Mouse (Mus musculus): Measurements from ENCODE around the gene Vtcn1. TPM values are rescaled to one million over a fixed set of nuclear protein-coding genes. Genes with fewer than 3 reads are reported as not detected.

Vtcn1 gene
- polyA plus RNA-seq, 1 experiment: 0.01 TPM

GRCm38 (mm10) chr3:100895500-100895899, 70.2 kb downstream of the Vtcn1 start:
- H3K4me3 ChIP-seq (ENCODE audit: insufficient read depth, poor library complexity, severe bottlenecking): no peak overlapping the region
- H3ac ChIP-seq (ENCODE audit: control insufficient read depth, insufficient read length, low read depth): no peak overlapping the region
- H3K79me3 ChIP-seq (ENCODE audit: low read depth): no peaks in the 10 kb centered on the region
- no peak for TF ChIP-seq MYOD1 (IDR thresholded peaks at IDR 0.05; ENCODE audit: control insufficient read depth, insufficient read length, low read depth)
- no peaks in the 10 kb centered on the region for H3K79me2 ChIP-seq (ENCODE audit: control insufficient read depth, insufficient read depth)
- no peaks in the 10 kb centered on the region for H3K36me3 ChIP-seq (ENCODE audit: control insufficient read depth, insufficient read depth)
- H3K27me3 ChIP-seq (ENCODE audit: control insufficient read depth, insufficient read depth, insufficient read length): no peaks in the 10 kb centered on the region

GRCm38 (mm10) chr3:100906128-100906527, 80.9 kb downstream of the Vtcn1 start:
- no peak for TF ChIP-seq MAX (IDR thresholded peaks at IDR 0.05)
- peak; percentile 42 for TF ChIP-seq MYOD1 (IDR thresholded peaks at IDR 0.05; ENCODE audit: control insufficient read depth, insufficient read length, low read depth)
- Histone ChIP-seq H3K27me3 (ENCODE audit: control insufficient read depth, insufficient read depth, insufficient read length) (no peaks in the 10 kb centered on the region), H3K79me2 (ENCODE audit: control insufficient read depth, insufficient read depth) (no peaks in the 10 kb centered on the region), H3ac (ENCODE audit: control insufficient read depth, insufficient read length, low read depth) (no peak overlapping the region), H3K79me3 (ENCODE audit: low read depth) (no peaks in the 10 kb centered on the region), H3K4me3 (ENCODE audit: insufficient read depth, poor library complexity, severe bottlenecking) (no peak overlapping the region), H3K36me3 (ENCODE audit: control insufficient read depth, insufficient read depth) (no peaks in the 10 kb centered on the region)

GRCm38 (mm10) chr3:100906916-100907315, 81.7 kb downstream of the Vtcn1 start:
- no peaks in the 10 kb centered on the region for H3K36me3 ChIP-seq (ENCODE audit: control insufficient read depth, insufficient read depth)
- no peak for TF ChIP-seq FOSL1 (IDR thresholded peaks at IDR 0.05; ENCODE audit: insufficient read depth, low read length, poor library complexity, severe bottlenecking)
- TF ChIP-seq MAX (IDR thresholded peaks at IDR 0.05): no peak
- TF ChIP-seq MYOD1 (IDR thresholded peaks at IDR 0.05; ENCODE audit: control insufficient read depth, insufficient read length, low read depth): no peak
- TF ChIP-seq USF1 (IDR thresholded peaks at IDR 0.05; ENCODE audit: low read depth): no peak
- TF ChIP-seq CTCF (IDR thresholded peaks at IDR 0.05; ENCODE audit: control insufficient read depth, insufficient read depth, insufficient read length): no peak
- no peak for TF ChIP-seq MYOG (IDR thresholded peaks at IDR 0.05; ENCODE audit: control insufficient read depth, extremely low read depth, insufficient read length)
- H3K79me3 ChIP-seq (ENCODE audit: low read depth): no peaks in the 10 kb centered on the region
- no peaks in the 10 kb centered on the region for H3K27me3 ChIP-seq (ENCODE audit: control insufficient read depth, insufficient read depth, insufficient read length)
- no peaks in the 10 kb centered on the region for H3K79me2 ChIP-seq (ENCODE audit: control insufficient read depth, insufficient read depth)
- H3ac ChIP-seq (ENCODE audit: control insufficient read depth, insufficient read length, low read depth): no peak overlapping the region
- no peak overlapping the region for H3K4me3 ChIP-seq (ENCODE audit: insufficient read depth, poor library complexity, severe bottlenecking)

- Histone ChIP-seq H3ac (ENCODE audit: control insufficient read depth, insufficient read length, low read depth) (no peak overlapping the region), H3K79me3 (ENCODE audit: low read depth) (no peaks in the 10 kb centered on the region), H3K36me3 (ENCODE audit: control insufficient read depth, insufficient read depth) (no peaks in the 10 kb centered on the region), H3K4me3 (ENCODE audit: insufficient read depth, poor library complexity, severe bottlenecking) (no peak overlapping the region), H3K27me3 (ENCODE audit: control insufficient read depth, insufficient read depth, insufficient read length) (no peaks in the 10 kb centered on the region), H3K79me2 (ENCODE audit: control insufficient read depth, insufficient read depth) (no peaks in the 10 kb centered on the region)
- TF ChIP-seq MYOG (IDR thresholded peaks at IDR 0.05; ENCODE audit: control insufficient read depth, extremely low read depth, insufficient read length) (no peak), MYOD1 (IDR thresholded peaks at IDR 0.05; ENCODE audit: control insufficient read depth, insufficient read length, low read depth) (peak; percentile 45)
Measured at GRCm38 (mm10) chr3:100908594-100908993, 83.3 kb downstream of the Vtcn1 start.

GRCm38 (mm10) chr3:100910621-100911020, 85.4 kb downstream of the Vtcn1 start:
- Histone ChIP-seq H3K4me3 (ENCODE audit: insufficient read depth, poor library complexity, severe bottlenecking) (no peak overlapping the region), H3K36me3 (ENCODE audit: control insufficient read depth, insufficient read depth) (no peaks in the 10 kb centered on the region), H3ac (ENCODE audit: control insufficient read depth, insufficient read length, low read depth) (no peak overlapping the region), H3K79me3 (ENCODE audit: low read depth) (no peaks in the 10 kb centered on the region), H3K79me2 (ENCODE audit: control insufficient read depth, insufficient read depth) (no peaks in the 10 kb centered on the region), H3K27me3 (ENCODE audit: control insufficient read depth, insufficient read depth, insufficient read length) (no peaks in the 10 kb centered on the region)
- no peak for TF ChIP-seq FOSL1 (IDR thresholded peaks at IDR 0.05; ENCODE audit: insufficient read depth, low read length, poor library complexity, severe bottlenecking)
- TF ChIP-seq CTCF (IDR thresholded peaks at IDR 0.05; ENCODE audit: control insufficient read depth, insufficient read depth, insufficient read length): no peak
- TF ChIP-seq CEBPB (IDR thresholded peaks at IDR 0.05; ENCODE audit: low read depth): no peak
- no peak for TF ChIP-seq USF1 (IDR thresholded peaks at IDR 0.05; ENCODE audit: low read depth)
- TF ChIP-seq MAX (IDR thresholded peaks at IDR 0.05): no peak
- TF ChIP-seq MYOG (IDR thresholded peaks at IDR 0.05; ENCODE audit: control insufficient read depth, extremely low read depth, insufficient read length): no peak
- no peak for TF ChIP-seq MYOD1 (IDR thresholded peaks at IDR 0.05; ENCODE audit: control insufficient read depth, insufficient read length, low read depth)

- no peaks in the 10 kb centered on the region for H3K27me3 ChIP-seq (ENCODE audit: control insufficient read depth, insufficient read depth, insufficient read length)
- H3K36me3 ChIP-seq (ENCODE audit: control insufficient read depth, insufficient read depth): no peaks in the 10 kb centered on the region
- no peak overlapping the region for H3K4me3 ChIP-seq (ENCODE audit: insufficient read depth, poor library complexity, severe bottlenecking)
- H3K79me2 ChIP-seq (ENCODE audit: control insufficient read depth, insufficient read depth): no peaks in the 10 kb centered on the region
- H3ac ChIP-seq (ENCODE audit: control insufficient read depth, insufficient read length, low read depth): no peak overlapping the region
- TF ChIP-seq MYOD1 (IDR thresholded peaks at IDR 0.05; ENCODE audit: control insufficient read depth, insufficient read length, low read depth) (no peak), CTCF (IDR thresholded peaks at IDR 0.05; ENCODE audit: control insufficient read depth, insufficient read depth, insufficient read length) (no peak), USF1 (IDR thresholded peaks at IDR 0.05; ENCODE audit: low read depth) (no peak), MYOG (IDR thresholded peaks at IDR 0.05; ENCODE audit: control insufficient read depth, extremely low read depth, insufficient read length) (no peak), FOSL1 (IDR thresholded peaks at IDR 0.05; ENCODE audit: insufficient read depth, low read length, poor library complexity, severe bottlenecking) (no peak), CEBPB (IDR thresholded peaks at IDR 0.05; ENCODE audit: low read depth) (no peak), MAX (IDR thresholded peaks at IDR 0.05) (no peak)
- no peaks in the 10 kb centered on the region for H3K79me3 ChIP-seq (ENCODE audit: low read depth)
Measured at GRCm38 (mm10) chr3:100911026-100911425, 85.8 kb downstream of the Vtcn1 start.
